Mouse (Mus musculus): ENCODE results near the gene Kansl1l.

Kansl1l gene

GRCm38 (mm10) chr1:66817865-66818315, 528 bp upstream of the Kansl1l start:
- no peak for DNase-seq (ENCODE audit: low read depth)

GRCm38 (mm10) chr1:66816837-66817452, 417 bp downstream of the Kansl1l start:
- peak; percentile 43 for DNase-seq (ENCODE audit: low read depth)

- peak; percentile 81 for DNase-seq (ENCODE audit: low read depth)
These were observed 1.2 kb downstream of the Kansl1l start for GRCm38 (mm10) chr1:66815941-66816777.

- no peak for DNase-seq (ENCODE audit: low read depth)
These were observed 2.6 kb downstream of the Kansl1l start for GRCm38 (mm10) chr1:66814756-66815155.

- no peak for DNase-seq (ENCODE audit: low read depth)
These were observed 4.2 kb downstream of the Kansl1l start for GRCm38 (mm10) chr1:66813191-66813590.

GRCm38 (mm10) chr1:66806821-66807220, 10.5 kb downstream of the Kansl1l start:
- DNase-seq (ENCODE audit: low read depth): no peak

- DNase-seq (ENCODE audit: low read depth): no peak
These were observed 12.0 kb downstream of the Kansl1l start for GRCm38 (mm10) chr1:66805408-66805807.

- no peak for DNase-seq (ENCODE audit: low read depth)
These were observed 12.7 kb downstream of the Kansl1l start for GRCm38 (mm10) chr1:66804710-66805109.

GRCm38 (mm10) chr1:66797962-66798361, 19.4 kb downstream of the Kansl1l start:
- no peak for DNase-seq (ENCODE audit: low read depth)

- no peak for DNase-seq (ENCODE audit: low read depth)
These were observed 24.4 kb downstream of the Kansl1l start for GRCm38 (mm10) chr1:66792838-66793466.

GRCm38 (mm10) chr1:66782296-66782695, 35.1 kb downstream of the Kansl1l start:
- no peak for DNase-seq (ENCODE audit: low read depth)

GRCm38 (mm10) chr1:66781027-66781426, 36.3 kb downstream of the Kansl1l start:
- no peak for DNase-seq (ENCODE audit: low read depth)

GRCm38 (mm10) chr1:66778798-66779197, 38.6 kb downstream of the Kansl1l start:
- no peak for DNase-seq (ENCODE audit: low read depth)

GRCm38 (mm10) chr1:66777878-66778277, 39.5 kb downstream of the Kansl1l start:
- DNase-seq (ENCODE audit: low read depth): peak; percentile 31

GRCm38 (mm10) chr1:66768764-66769163, 48.6 kb downstream of the Kansl1l start:
- no peak for DNase-seq (ENCODE audit: low read depth)

GRCm38 (mm10) chr1:66730581-66730980, 86.8 kb downstream of the Kansl1l start:
- no peak for DNase-seq (ENCODE audit: low read depth)

- no peak for DNase-seq (ENCODE audit: low read depth)
These were observed 104.5 kb downstream of the Kansl1l start for GRCm38 (mm10) chr1:66712859-66713258.

- DNase-seq (ENCODE audit: low read depth): no peak
These were observed 112.8 kb downstream of the Kansl1l start for GRCm38 (mm10) chr1:66704523-66704922.

- DNase-seq (ENCODE audit: low read depth): no peak
These were observed 114.6 kb downstream of the Kansl1l start for GRCm38 (mm10) chr1:66702623-66703345.

GRCm38 (mm10) chr1:66701576-66701940, 115.8 kb downstream of the Kansl1l start:
- DNase-seq (ENCODE audit: low read depth): peak; percentile 11

GRCm38 (mm10) chr1:66700693-66701575, 116.4 kb downstream of the Kansl1l start, which contains the start of gene Rpe:
TSS of gene Rpe (plus strand) at chr1:66700831.
- DNase-seq (ENCODE audit: low read depth): peak; percentile 84

Measured in fibroblast of lung, adult 2 months (primary cell).